Mouse (Mus musculus): Measurements from ENCODE around the gene Gadd45b. TPM values are rescaled to one million over a fixed set of nuclear protein-coding genes. Genes with fewer than 3 reads are reported as not detected.

Gadd45b gene
- polyA plus RNA-seq, 1 experiment from 2014 or later, result 9.8 TPM

- Histone ChIP-seq H3K9ac (peak overlapping the region; percentile 29), H3K27ac (no peak overlapping the region), H3K4me3 (replicated peaks) (peak overlapping the region; percentile 44), H3K4me1 (peaks cover 80% of the 10 kb centered on the region), H3K9me3 (no peaks in the 10 kb centered on the region), H3K36me3 (replicated peaks) (no peaks in the 10 kb centered on the region), H3K4me2 (peak overlapping the region; percentile 73), H3K27me3 (peaks cover 72% of the 10 kb centered on the region)
- ATAC-seq (ENCODE audit: low FRiP score), result no peak
- under 1% methylated on average over 20 of the region's 20 CpGs for WGBS
Measured at GRCm38 (mm10) chr10:80932206-80932605, 2.3 kb downstream of the Gadd45b start.

- H3K27ac ChIP-seq, result no peak overlapping the region
- no peaks in the 10 kb centered on the region for H3K36me3 ChIP-seq (replicated peaks)
- ATAC-seq (ENCODE audit: low FRiP score), result no peak
- peaks cover 78% of the 10 kb centered on the region for H3K27me3 ChIP-seq
- no peaks in the 10 kb centered on the region for H3K9me3 ChIP-seq
- WGBS, result 2% methylated on average over 17 of the region's 17 CpGs
- peak overlapping the region; percentile 29 for H3K9ac ChIP-seq
- peak overlapping the region; percentile 73 for H3K4me2 ChIP-seq
- peak overlapping the region; percentile 44 for H3K4me3 ChIP-seq (replicated peaks)
- H3K4me1 ChIP-seq, result peaks cover 86% of the 10 kb centered on the region
Measured at GRCm38 (mm10) chr10:80932700-80933420, 3.0 kb downstream of the Gadd45b start.

GRCm38 (mm10) chr10:80933421-80933979 lies 3.6 kb downstream of the Gadd45b start:
- Histone ChIP-seq H3K27ac (no peak overlapping the region), H3K4me3 (replicated peaks) (peak overlapping the region; percentile 21), H3K4me2 (peak overlapping the region; percentile 44), H3K9me3 (no peaks in the 10 kb centered on the region), H3K27me3 (peaks cover 84% of the 10 kb centered on the region), H3K36me3 (replicated peaks) (no peaks in the 10 kb centered on the region), H3K4me1 (peaks cover 89% of the 10 kb centered on the region), H3K9ac (no peak overlapping the region)
- WGBS, result 3% methylated on average over 21 of the region's 21 CpGs
- no peak for ATAC-seq (ENCODE audit: low FRiP score)

- no peak overlapping the region for H3K9ac ChIP-seq
- peaks cover 88% of the 10 kb centered on the region for H3K4me1 ChIP-seq
- H3K4me2 ChIP-seq, result peak overlapping the region; percentile 44; the same call in 1 of the 2 replicates
- no peak for ATAC-seq (ENCODE audit: low FRiP score)
- no peaks in the 10 kb centered on the region for H3K9me3 ChIP-seq
- peaks cover 93% of the 10 kb centered on the region for H3K27me3 ChIP-seq
- no peak overlapping the region for H3K4me3 ChIP-seq (replicated peaks)
- H3K36me3 ChIP-seq (replicated peaks), result no peaks in the 10 kb centered on the region
- H3K27ac ChIP-seq, result no peak overlapping the region
- WGBS, result 36% methylated on average over 14 of the region's 14 CpGs
Measured at GRCm38 (mm10) chr10:80934136-80934985, 4.5 kb downstream of the Gadd45b start.

GRCm38 (mm10) chr10:80935241-80935640 lies 5.4 kb downstream of the Gadd45b start:
- Histone ChIP-seq H3K4me3 (replicated peaks) (peak overlapping the region; percentile 34; the same call in 1 of the 2 replicates), H3K27ac (peak overlapping the region; percentile 63; the same call in 1 of the 2 replicates), H3K9ac (0 out of 2 replicates have a peak overlapping the region, but pooled peaks have one; percentile 4), H3K4me2 (peak overlapping the region; percentile 56; the same call in 1 of the 2 replicates), H3K27me3 (peaks cover 95% of the 10 kb centered on the region), H3K36me3 (replicated peaks) (no peaks in the 10 kb centered on the region), H3K4me1 (peaks cover 91% of the 10 kb centered on the region), H3K9me3 (no peaks in the 10 kb centered on the region)
- ATAC-seq (ENCODE audit: low FRiP score), result no peak
- WGBS, result 2% methylated on average over 3 of the region's 3 CpGs

GRCm38 (mm10) chr10:80935698-80936097 lies 5.8 kb downstream of the Gadd45b start:
- H3K9ac ChIP-seq, result 0 out of 2 replicates have a peak overlapping the region, but pooled peaks have one; percentile 4
- H3K4me2 ChIP-seq, result peak overlapping the region; percentile 56
- H3K27me3 ChIP-seq, result peaks cover 95% of the 10 kb centered on the region
- H3K36me3 ChIP-seq (replicated peaks), result no peaks in the 10 kb centered on the region
- WGBS, result 4% methylated on average over 17 of the region's 17 CpGs
- H3K4me3 ChIP-seq (replicated peaks), result peak overlapping the region; percentile 34
- no peaks in the 10 kb centered on the region for H3K9me3 ChIP-seq
- H3K4me1 ChIP-seq, result peaks cover 91% of the 10 kb centered on the region
- H3K27ac ChIP-seq, result peak overlapping the region; percentile 63
- no peak for ATAC-seq (ENCODE audit: low FRiP score)

- H3K27me3 ChIP-seq, result peaks cover 93% of the 10 kb centered on the region
- H3K27ac ChIP-seq, result peak overlapping the region; percentile 63
- no peaks in the 10 kb centered on the region for H3K36me3 ChIP-seq (replicated peaks)
- H3K4me1 ChIP-seq, result peaks cover 86% of the 10 kb centered on the region
- H3K9ac ChIP-seq, result peak overlapping the region; percentile 38
- peak overlapping the region; percentile 56 for H3K4me2 ChIP-seq
- WGBS, result 1% methylated on average over 37 of the region's 37 CpGs
- no peaks in the 10 kb centered on the region for H3K9me3 ChIP-seq
- H3K4me3 ChIP-seq (replicated peaks), result peak overlapping the region; percentile 34
- ATAC-seq (ENCODE audit: low FRiP score), result peak; percentile 54; the same call in 1 of the 2 replicates
Measured at GRCm38 (mm10) chr10:80936135-80936809, 6.4 kb downstream of the Gadd45b start.

GRCm38 (mm10) chr10:80936810-80937164 lies 6.9 kb downstream of the Gadd45b start:
- Histone ChIP-seq H3K4me3 (replicated peaks) (peak overlapping the region; percentile 34), H3K9ac (peak overlapping the region; percentile 38; the same call in 1 of the 2 replicates), H3K9me3 (no peaks in the 10 kb centered on the region), H3K27me3 (peaks cover 93% of the 10 kb centered on the region), H3K36me3 (replicated peaks) (no peaks in the 10 kb centered on the region), H3K4me1 (peaks cover 80% of the 10 kb centered on the region), H3K27ac (peak overlapping the region; percentile 63), H3K4me2 (peak overlapping the region; percentile 56)
- WGBS, result 13% methylated on average over 6 of the region's 6 CpGs
- no peak for ATAC-seq (ENCODE audit: low FRiP score)

GRCm38 (mm10) chr10:80937646-80938045 lies 7.8 kb downstream of the Gadd45b start:
- 29% methylated on average over 8 of the region's 8 CpGs for WGBS
- Histone ChIP-seq H3K4me1 (peaks cover 72% of the 10 kb centered on the region), H3K4me2 (peak overlapping the region; percentile 6; the same call in 1 of the 2 replicates), H3K9ac (no peak overlapping the region; the same call in 1 of the 2 replicates), H3K27me3 (peaks cover 86% of the 10 kb centered on the region), H3K27ac (peak overlapping the region; percentile 63), H3K9me3 (no peaks in the 10 kb centered on the region), H3K36me3 (replicated peaks) (no peaks in the 10 kb centered on the region), H3K4me3 (replicated peaks) (no peak overlapping the region)
- ATAC-seq (ENCODE audit: low FRiP score), result no peak

- H3K4me1 ChIP-seq, result peaks cover 58% of the 10 kb centered on the region
- H3K4me3 ChIP-seq (replicated peaks), result peak overlapping the region; percentile 38
- peak overlapping the region; percentile 43; the same call in 1 of the 2 replicates for H3K27ac ChIP-seq
Measured at GRCm38 (mm10) chr10:80938831-80939550, 9.1 kb downstream of the Gadd45b start.

GRCm38 (mm10) chr10:80939671-80940070 lies 9.8 kb downstream of the Gadd45b start:
- peaks cover 52% of the 10 kb centered on the region for H3K4me1 ChIP-seq
- peak overlapping the region; percentile 38 for H3K4me3 ChIP-seq (replicated peaks)
- no peaks in the 10 kb centered on the region for H3K9me3 ChIP-seq
- peak overlapping the region; percentile 62 for H3K4me2 ChIP-seq
- 6% methylated on average over 28 of the region's 28 CpGs for WGBS
- no peaks in the 10 kb centered on the region for H3K36me3 ChIP-seq (replicated peaks)
- ATAC-seq (ENCODE audit: low FRiP score), result peak; percentile 52
- peak overlapping the region; percentile 13 for H3K9ac ChIP-seq
- H3K27me3 ChIP-seq, result peaks cover 66% of the 10 kb centered on the region
- H3K27ac ChIP-seq, result peak overlapping the region; percentile 42; the same call in 1 of the 2 replicates

More at GRCm38 (mm10) chr10:80938831-80939550, 9.1 kb downstream of the Gadd45b start:
- Histone ChIP-seq H3K9ac (0 out of 2 replicates have a peak overlapping the region, but pooled peaks have one; percentile 17), H3K4me2 (peak overlapping the region; percentile 62), H3K27me3 (peaks cover 73% of the 10 kb centered on the region), H3K36me3 (replicated peaks) (no peaks in the 10 kb centered on the region), H3K9me3 (no peaks in the 10 kb centered on the region)
- peak; percentile 44; the same call in 1 of the 2 replicates for ATAC-seq (ENCODE audit: low FRiP score)
- WGBS, result 13% methylated on average over 15 of the region's 15 CpGs

All from forebrain, embryonic 12.5 days (tissue).